12 mouse cellular contexts compared by ENCODE assay signal in genomic region chr4:137665791-137666190, GRCm38 (mm10). TPM values are rescaled to one million over a fixed set of nuclear protein-coding genes. Genes with fewer than 3 reads are reported as not detected.
DNase-seq lines count a peak whose midpoint lies in the region; ATAC-seq lines count a peak whose summit lies in the region.
"Had no signal": no experiment of that assay in that cellular context is flagged by ENCODE, and none has a peak within 500 bp of the region (broad histone marks: within the 10 kb centered on the region; RNA-seq: fewer than 3 reads in every experiment).

No protein-coding gene starts in this region.

- 0 out of 2 replicates have a peak, but pooled peaks cover 3% of the 10 kb centered on the region for H3K27me3 ChIP-seq in forebrain, embryonic 15.5 days
- H3K27me3 ChIP-seq in forebrain, embryonic 10.5 days (ENCODE audit: poor library complexity, severe bottlenecking), result peaks cover 54% of the 10 kb centered on the region
- peaks cover 32% of the 10 kb centered on the region for H3K27me3 ChIP-seq in neural tube, embryonic 12.5 days (replicated peaks)
- H3K27me3 ChIP-seq in midbrain, embryonic 15.5 days (replicated peaks), result no peaks in the 10 kb centered on the region
- H3K27me3 ChIP-seq in heart, embryonic 10.5 days (ENCODE audit: insufficient read depth, poor library complexity, severe bottlenecking), result peaks cover 60% of the 10 kb centered on the region

- H3K9me3 ChIP-seq in forebrain, embryonic 15.5 days, result no peaks in the 10 kb centered on the region
- H3K9me3 ChIP-seq in forebrain, embryonic 10.5 days, result no peaks in the 10 kb centered on the region
- H3K9me3 ChIP-seq in neural tube, embryonic 12.5 days, result no peaks in the 10 kb centered on the region
- H3K9me3 ChIP-seq in midbrain, embryonic 15.5 days, result no peaks in the 10 kb centered on the region
- no peaks in the 10 kb centered on the region for H3K9me3 ChIP-seq in heart, embryonic 10.5 days
- H3K9me3 ChIP-seq: liver, embryonic 13.5 days had no signal

- H3K36me3 ChIP-seq in forebrain, embryonic 15.5 days, result no peaks in the 10 kb centered on the region
- no peaks in the 10 kb centered on the region for H3K36me3 ChIP-seq in forebrain, embryonic 10.5 days (replicated peaks)
- no peaks in the 10 kb centered on the region for H3K36me3 ChIP-seq in neural tube, embryonic 12.5 days
- no peaks in the 10 kb centered on the region for H3K36me3 ChIP-seq in midbrain, embryonic 15.5 days (replicated peaks)
- H3K36me3 ChIP-seq in heart, embryonic 10.5 days, result no peaks in the 10 kb centered on the region
- H3K36me3 ChIP-seq: liver, embryonic 13.5 days had no signal

- no peak for ATAC-seq in forebrain, embryonic 15.5 days (replicated peaks)
- no peak for ATAC-seq in neural tube, embryonic 12.5 days (ENCODE audit: low FRiP score, low read depth)
- no peak for ATAC-seq in midbrain, embryonic 15.5 days (replicated peaks)
- ATAC-seq: CD4-positive, CD25-positive, alpha-beta regulatory T cell, adult 4 months had no signal

- H3K4me1 ChIP-seq in forebrain, embryonic 15.5 days, result peaks cover 53% of the 10 kb centered on the region
- H3K4me1 ChIP-seq in forebrain, embryonic 10.5 days, result peaks cover 44% of the 10 kb centered on the region
- peaks cover 16% of the 10 kb centered on the region for H3K4me1 ChIP-seq in neural tube, embryonic 12.5 days
- peaks cover 54% of the 10 kb centered on the region for H3K4me1 ChIP-seq in midbrain, embryonic 15.5 days
- peaks cover 33% of the 10 kb centered on the region for H3K4me1 ChIP-seq in heart, embryonic 10.5 days

- DNase-seq in forebrain, embryonic 10.5 days (ENCODE audit: extremely low spot score, low spot score), result no peak
- no peak for DNase-seq in neural tube, embryonic 10.5 days (ENCODE audit: extremely low spot score, low spot score)
- DNase-seq in thymus, postnatal 36 days, result no peak
- DNase-seq in heart, embryonic 10.5 days (ENCODE audit: low spot score), result no peak
- DNase-seq: gastrocnemius, adult 2 months; layer of hippocampus, postnatal 36 days; liver, embryonic 13.5 days; thymus, adult 18-20 months had no signal

- no peak overlapping the region for H3K27ac ChIP-seq in forebrain, embryonic 15.5 days (replicated peaks)
- no peak overlapping the region for H3K27ac ChIP-seq in forebrain, embryonic 10.5 days
- H3K27ac ChIP-seq in neural tube, embryonic 12.5 days, result no peak overlapping the region
- no peak overlapping the region for H3K27ac ChIP-seq in midbrain, embryonic 15.5 days
- H3K27ac ChIP-seq in heart, embryonic 10.5 days, result no peak overlapping the region
- H3K27ac ChIP-seq: gastrocnemius, adult 2 months; liver, embryonic 13.5 days had no signal

- 0 out of 2 replicates have a peak overlapping the region, but pooled peaks have one; percentile 61 for H3K4me3 ChIP-seq in forebrain, embryonic 15.5 days
- H3K4me3 ChIP-seq in forebrain, embryonic 10.5 days, result no peak overlapping the region
- no peak overlapping the region for H3K4me3 ChIP-seq in neural tube, embryonic 12.5 days
- H3K4me3 ChIP-seq in midbrain, embryonic 15.5 days, result peak overlapping the region; percentile 63
- no peak overlapping the region for H3K4me3 ChIP-seq in heart, embryonic 10.5 days
- H3K4me3 ChIP-seq: gastrocnemius, adult 2 months; liver, embryonic 13.5 days had no signal

- 95% methylated on average over 5 of the region's 5 CpGs for WGBS in forebrain, embryonic 15.5 days
- WGBS in forebrain, embryonic 10.5 days, result 88% methylated on average over 5 of the region's 5 CpGs
- 94% methylated on average over 5 of the region's 5 CpGs for WGBS in neural tube, embryonic 12.5 days
- 93% methylated on average over 5 of the region's 5 CpGs for WGBS in midbrain, embryonic 15.5 days
- WGBS in heart, embryonic 10.5 days, result 81% methylated on average over 5 of the region's 5 CpGs

- H3K4me2 ChIP-seq in forebrain, embryonic 15.5 days (replicated peaks), result 0 out of 2 replicates have a peak overlapping the region, but pooled peaks have one; percentile 94
- H3K4me2 ChIP-seq in neural tube, embryonic 12.5 days (replicated peaks), result peak overlapping the region; percentile 87; the same call in 1 of the 2 replicates
- H3K4me2 ChIP-seq in midbrain, embryonic 15.5 days, result peak overlapping the region; percentile 67
- H3K4me2 ChIP-seq: liver, embryonic 13.5 days had no signal

- peak overlapping the region; percentile 77; the same call in 1 of the 2 replicates for H3K9ac ChIP-seq in forebrain, embryonic 15.5 days (replicated peaks)
- H3K9ac ChIP-seq in neural tube, embryonic 12.5 days, result no peak overlapping the region
- H3K9ac ChIP-seq in midbrain, embryonic 15.5 days, result peak overlapping the region; percentile 73
- H3K9ac ChIP-seq: liver, embryonic 13.5 days had no signal

RNA-seq across cellular contexts. Expression of gene Rap1gap, which starts 1.3 kb away (rescaled TPM):
- polyA plus RNA-seq in forebrain, embryonic 15.5 days (2015; fragmentation: Nextera tagmentation; extraction: Ambion mirVana), result 31.2 and 40.4 TPM in 2 replicates
- polyA plus RNA-seq in forebrain, embryonic 10.5 days (2016; fragmentation: Nextera tagmentation; extraction: Ambion mirVana), result 3.8 and 4.0 TPM in 2 replicates
- polyA plus RNA-seq in neural tube, embryonic 12.5 days (2016; fragmentation: Nextera tagmentation; extraction: Ambion mirVana), result 18.3 and 24.7 TPM in 2 replicates
- polyA plus RNA-seq in midbrain, embryonic 15.5 days (2015; fragmentation: Nextera tagmentation; extraction: Ambion mirVana), result 85.7 and 88.1 TPM in 2 replicates
- 6.7 and 8.0 TPM in 2 replicates for polyA plus RNA-seq in heart, embryonic 10.5 days (2016; fragmentation: Nextera tagmentation; extraction: Ambion mirVana)

Comparison
In these comparisons a context has a peak if more than half of its experiments do, and no peak if none do; other contexts are left out.
1. H3K4me3 ChIP-seq: peak in forebrain, embryonic 15.5 days (single experiment) and midbrain, embryonic 15.5 days (single experiment); none in forebrain, embryonic 10.5 days (single experiment), neural tube, embryonic 12.5 days (single experiment) and heart, embryonic 10.5 days (single experiment).
2. Peak in every context shown above with its lines, with median percentiles within 50 percentile points of each other: H3K4me2 ChIP-seq.